Mouse (Mus musculus) liver, embryonic 14.5 days (tissue): Measurements from ENCODE around the gene Cct6b.

Experiments used
- CTCF ChIP-seq: IDR thresholded peaks from 2 replicates; pipeline ENCODE4 v1.5.1; 2016; ENCODE audit warnings: antibody characterized with exemption, low read depth, control low read depth
- EP300 ChIP-seq: IDR thresholded peaks from 2 replicates; pipeline ENCODE4 v1.6.1; 2016; ENCODE audit warnings: antibody characterized with exemption, low read depth

- TF ChIP-seq EP300, result no peak
- TF ChIP-seq CTCF, result no peak
Measured at GRCm38 (mm10) chr11:82708934-82709333, 55.2 kb downstream of the Cct6b start.
